7 mouse cellular contexts compared by ENCODE assay signal in genomic region chr9:106417841-106418625, GRCm38 (mm10). TPM values are rescaled to one million over a fixed set of nuclear protein-coding genes. Genes with fewer than 3 reads are reported as not detected.
DNase-seq lines count a peak whose midpoint lies in the region; ATAC-seq and TF ChIP-seq lines count a peak whose summit lies in the region.

No protein-coding gene starts in this region.

- WGBS in heart, embryonic 12.5 days, result 14% methylated on average over 29 of the region's 29 CpGs
- 14% methylated on average over 29 of the region's 29 CpGs for WGBS in kidney, embryonic 16.5 days
- WGBS in limb, embryonic 15.5 days, result 9% methylated on average over 29 of the region's 29 CpGs
- 14% methylated on average over 29 of the region's 29 CpGs for WGBS in midbrain, embryonic 16.5 days

- 0 out of 2 replicates have a peak, but pooled peaks cover 6% of the 10 kb centered on the region for H3K27me3 ChIP-seq in heart, embryonic 12.5 days (replicated peaks)
- peaks cover 3% of the 10 kb centered on the region; the same call in 1 of the 2 replicates for H3K27me3 ChIP-seq in kidney, embryonic 16.5 days (ENCODE audit: insufficient read depth, low read length)
- H3K27me3 ChIP-seq in limb, embryonic 15.5 days, result no peaks in the 10 kb centered on the region
- no peaks in the 10 kb centered on the region; the same call in 1 of the 2 replicates for H3K27me3 ChIP-seq in midbrain, embryonic 16.5 days (ENCODE audit: control insufficient read depth, insufficient read depth, low read depth, low read length)

- no peaks in the 10 kb centered on the region for H3K36me3 ChIP-seq in heart, embryonic 12.5 days
- no peaks in the 10 kb centered on the region for H3K36me3 ChIP-seq in kidney, embryonic 16.5 days (ENCODE audit: insufficient read depth, low read length)
- no peaks in the 10 kb centered on the region for H3K36me3 ChIP-seq in limb, embryonic 15.5 days
- H3K36me3 ChIP-seq in midbrain, embryonic 16.5 days (ENCODE audit: control insufficient read depth, insufficient read depth, low read length), result no peaks in the 10 kb centered on the region

- ATAC-seq in heart, embryonic 12.5 days (ENCODE audit: insufficient number of reproducible peaks, low FRiP score), result peak; percentile 68
- ATAC-seq in kidney, embryonic 16.5 days (ENCODE audit: low FRiP score, low TSS enrichment), result peak; percentile 47
- ATAC-seq in limb, embryonic 15.5 days (ENCODE audit: insufficient number of reproducible peaks, low FRiP score, low TSS enrichment, low read depth), result peak; percentile 41
- peak; percentile 64 for ATAC-seq in midbrain, embryonic 16.5 days

- peak; percentile 34; the same call in 1 of the 2 replicates for TF ChIP-seq POLR2A in embryonic fibroblast, embryonic 13.5 days (IDR thresholded peaks at IDR 0.05; ENCODE audit: low read depth, low read length)

- H3K4me3 ChIP-seq in embryonic fibroblast, embryonic 13.5 days (ENCODE audit: insufficient read depth, low read length), result no peak overlapping the region
- H3K4me3 ChIP-seq in heart, embryonic 12.5 days, result peak overlapping the region; percentile 31
- H3K4me3 ChIP-seq in kidney, embryonic 16.5 days (ENCODE audit: low read length), result peak overlapping the region; percentile 29
- peak overlapping the region; percentile 30 for H3K4me3 ChIP-seq in limb, embryonic 15.5 days
- H3K4me3 ChIP-seq in midbrain, embryonic 16.5 days (ENCODE audit: low read depth, low read length), result peak overlapping the region; percentile 26

- H3K4me1 ChIP-seq in embryonic fibroblast, embryonic 13.5 days (ENCODE audit: control insufficient read depth, insufficient read depth, low read length), result peaks cover 14% of the 10 kb centered on the region
- peaks cover 42% of the 10 kb centered on the region for H3K4me1 ChIP-seq in heart, embryonic 12.5 days (replicated peaks)
- H3K4me1 ChIP-seq in kidney, embryonic 16.5 days (ENCODE audit: insufficient read depth, low read length), result peaks cover 35% of the 10 kb centered on the region
- peaks cover 50% of the 10 kb centered on the region for H3K4me1 ChIP-seq in limb, embryonic 15.5 days
- peaks cover 30% of the 10 kb centered on the region for H3K4me1 ChIP-seq in midbrain, embryonic 16.5 days (ENCODE audit: control insufficient read depth, insufficient read depth, low read length)

- TF ChIP-seq CTCF in embryonic fibroblast, embryonic 13.5 days (IDR thresholded peaks at IDR 0.05; ENCODE audit: borderline replicate concordance, insufficient read depth, low read length), result no peak

- H3K9ac ChIP-seq in heart, embryonic 12.5 days, result peak overlapping the region; percentile 57
- H3K9ac ChIP-seq in kidney, embryonic 16.5 days (replicated peaks; ENCODE audit: low read length), result peak overlapping the region; percentile 60
- peak overlapping the region; percentile 1; the same call in 1 of the 2 replicates for H3K9ac ChIP-seq in limb, embryonic 15.5 days
- peak overlapping the region; percentile 62 for H3K9ac ChIP-seq in midbrain, embryonic 16.5 days (ENCODE audit: low read depth, low read length)

- peak; percentile 97 for DNase-seq in brain, adult 2 months (ENCODE audit: low read depth, low spot score)
- peak; percentile 95 for DNase-seq in testis, postnatal 10 days (ENCODE audit: low spot score)

- peak overlapping the region; percentile 71 for H3K4me2 ChIP-seq in heart, embryonic 12.5 days
- peak overlapping the region; percentile 58 for H3K4me2 ChIP-seq in kidney, embryonic 16.5 days (replicated peaks; ENCODE audit: low read depth, low read length)
- peak overlapping the region; percentile 57 for H3K4me2 ChIP-seq in limb, embryonic 15.5 days
- peak overlapping the region; percentile 71 for H3K4me2 ChIP-seq in midbrain, embryonic 16.5 days (ENCODE audit: low read length)

- H3K27ac ChIP-seq in embryonic fibroblast, embryonic 13.5 days (ENCODE audit: insufficient read depth, low read length), result no peak overlapping the region
- H3K27ac ChIP-seq in heart, embryonic 12.5 days (ENCODE audit: poor library complexity, severe bottlenecking), result peak overlapping the region; percentile 45
- H3K27ac ChIP-seq in kidney, embryonic 16.5 days (ENCODE audit: low read length), result no peak overlapping the region
- peak overlapping the region; percentile 79 for H3K27ac ChIP-seq in limb, embryonic 15.5 days
- H3K27ac ChIP-seq in midbrain, embryonic 16.5 days (ENCODE audit: low read length), result peak overlapping the region; percentile 65

- H3K9me3 ChIP-seq in heart, embryonic 12.5 days (replicated peaks), result no peaks in the 10 kb centered on the region
- H3K9me3 ChIP-seq in kidney, embryonic 16.5 days (ENCODE audit: low read length), result no peaks in the 10 kb centered on the region
- H3K9me3 ChIP-seq in limb, embryonic 15.5 days, result no peaks in the 10 kb centered on the region
- no peaks in the 10 kb centered on the region for H3K9me3 ChIP-seq in midbrain, embryonic 16.5 days (replicated peaks; ENCODE audit: control insufficient read depth, low read length, poor library complexity, severe bottlenecking)

RNA-seq across cellular contexts. Expression of gene Rpl29, which starts 11.2 kb away (rescaled TPM):
- polyA plus RNA-seq in embryonic fibroblast, embryonic 13.5 days (2011; ENCODE audit: insufficient read length, low read depth, missing spikeins), result 346 and 369 TPM in 2 replicates
- 608 and 648 TPM in 2 replicates for polyA plus RNA-seq in heart, embryonic 12.5 days (2016; fragmentation: Nextera tagmentation; extraction: Ambion mirVana)
- polyA plus RNA-seq in kidney, embryonic 16.5 days (2015; fragmentation: Nextera tagmentation; extraction: Ambion mirVana), result 947 and 1,016 TPM in 2 replicates
- 786 and 956 TPM in 2 replicates for polyA plus RNA-seq in limb, embryonic 15.5 days (2015; fragmentation: Nextera tagmentation; extraction: Ambion mirVana)
- polyA plus RNA-seq in midbrain, embryonic 16.5 days (2015; fragmentation: Nextera tagmentation; extraction: Ambion mirVana), result 551 and 555 TPM in 2 replicates

RNA-seq across cellular contexts. Expression of gene Acy1, which starts 20.1 kb away (rescaled TPM):
- polyA plus RNA-seq in embryonic fibroblast, embryonic 13.5 days (2011; ENCODE audit: insufficient read length, low read depth, missing spikeins), result 14.9 and 16.0 TPM in 2 replicates
- 26.9 and 27.1 TPM in 2 replicates for polyA plus RNA-seq in heart, embryonic 12.5 days (2016; fragmentation: Nextera tagmentation; extraction: Ambion mirVana)
- polyA plus RNA-seq in kidney, embryonic 16.5 days (2015; fragmentation: Nextera tagmentation; extraction: Ambion mirVana), result 59.1 and 62.4 TPM in 2 replicates
- 42.2 and 48.6 TPM in 2 replicates for polyA plus RNA-seq in limb, embryonic 15.5 days (2015; fragmentation: Nextera tagmentation; extraction: Ambion mirVana)
- polyA plus RNA-seq in midbrain, embryonic 16.5 days (2015; fragmentation: Nextera tagmentation; extraction: Ambion mirVana), result 19.8 and 21.6 TPM in 2 replicates

RNA-seq across cellular contexts. Expression of gene Abhd14b, which starts 29.2 kb away (rescaled TPM):
- 16.4 and 16.8 TPM in 2 replicates for polyA plus RNA-seq in embryonic fibroblast, embryonic 13.5 days (2011; ENCODE audit: insufficient read length, low read depth, missing spikeins)
- polyA plus RNA-seq in heart, embryonic 12.5 days (2016; fragmentation: Nextera tagmentation; extraction: Ambion mirVana), result 4.8 and 5.1 TPM in 2 replicates
- polyA plus RNA-seq in kidney, embryonic 16.5 days (2015; fragmentation: Nextera tagmentation; extraction: Ambion mirVana), result 45.5 and 48.3 TPM in 2 replicates
- 38.9 and 40.8 TPM in 2 replicates for polyA plus RNA-seq in limb, embryonic 15.5 days (2015; fragmentation: Nextera tagmentation; extraction: Ambion mirVana)
- polyA plus RNA-seq in midbrain, embryonic 16.5 days (2015; fragmentation: Nextera tagmentation; extraction: Ambion mirVana), result 8.8 and 10.6 TPM in 2 replicates

RNA-seq across cellular contexts. Expression of gene Abhd14a, which starts 29.4 kb away (rescaled TPM):
- polyA plus RNA-seq in embryonic fibroblast, embryonic 13.5 days (2011; ENCODE audit: insufficient read length, low read depth, missing spikeins), result 29.7 and 31.3 TPM in 2 replicates
- polyA plus RNA-seq in heart, embryonic 12.5 days (2016; fragmentation: Nextera tagmentation; extraction: Ambion mirVana), result 39.7 and 44.4 TPM in 2 replicates
- 68.8 and 70.3 TPM in 2 replicates for polyA plus RNA-seq in kidney, embryonic 16.5 days (2015; fragmentation: Nextera tagmentation; extraction: Ambion mirVana)
- 75.0 TPM in 2 replicates for polyA plus RNA-seq in limb, embryonic 15.5 days (2015; fragmentation: Nextera tagmentation; extraction: Ambion mirVana)
- polyA plus RNA-seq in midbrain, embryonic 16.5 days (2015; fragmentation: Nextera tagmentation; extraction: Ambion mirVana), result 71.9 and 82.0 TPM in 2 replicates

RNA-seq across cellular contexts. Expression of gene Pcbp4, which starts 35.1 kb away (rescaled TPM):
- polyA plus RNA-seq in embryonic fibroblast, embryonic 13.5 days (2011; ENCODE audit: insufficient read length, low read depth, missing spikeins), result 115 and 119 TPM in 2 replicates
- polyA plus RNA-seq in heart, embryonic 12.5 days (2016; fragmentation: Nextera tagmentation; extraction: Ambion mirVana), result 96.9 and 109 TPM in 2 replicates
- 119 and 136 TPM in 2 replicates for polyA plus RNA-seq in kidney, embryonic 16.5 days (2015; fragmentation: Nextera tagmentation; extraction: Ambion mirVana)
- polyA plus RNA-seq in limb, embryonic 15.5 days (2015; fragmentation: Nextera tagmentation; extraction: Ambion mirVana), result 83.2 and 91.4 TPM in 2 replicates
- 242 and 262 TPM in 2 replicates for polyA plus RNA-seq in midbrain, embryonic 16.5 days (2015; fragmentation: Nextera tagmentation; extraction: Ambion mirVana)

Comparison
In these comparisons a context has a peak if more than half of its experiments do, and no peak if none do; other contexts are left out.
1. H3K27ac ChIP-seq: peak in heart, embryonic 12.5 days (single experiment), limb, embryonic 15.5 days (single experiment) and midbrain, embryonic 16.5 days (single experiment); none in embryonic fibroblast, embryonic 13.5 days (single experiment) and kidney, embryonic 16.5 days (single experiment).
2. H3K9ac ChIP-seq: peak in every context shown above with its lines; median percentile 62 in midbrain, embryonic 16.5 days; 60 in kidney, embryonic 16.5 days; 57 in heart, embryonic 12.5 days; 1 in limb, embryonic 15.5 days.
3. Peak in every context shown above with its lines, with median percentiles within 50 percentile points of each other: ATAC-seq and H3K4me2 ChIP-seq.